Mouse (Mus musculus): ENCODE measurements around the gene Dalrd3.

DNA sequence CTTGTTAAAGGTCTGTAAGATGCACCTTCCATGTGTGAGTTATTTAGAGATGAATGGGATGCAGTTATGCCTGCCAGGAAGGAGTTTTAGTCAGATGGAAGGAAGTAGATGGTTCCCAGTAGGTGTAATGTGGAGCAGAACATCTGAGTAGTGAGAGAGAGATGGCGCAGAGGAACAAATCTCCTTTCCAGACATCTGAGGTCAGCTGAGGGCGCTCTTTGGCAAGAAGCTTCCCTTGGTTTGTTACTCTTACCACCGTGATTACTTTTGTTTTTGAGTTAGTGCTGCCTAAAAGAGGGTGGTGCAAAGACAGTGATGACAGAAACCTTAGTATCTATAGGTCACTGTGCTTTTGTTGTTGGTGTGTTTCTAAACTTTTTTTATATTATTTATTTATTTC lies 44.3 kb upstream of the Dalrd3 start:
- TF ChIP-seq CTCF (IDR thresholded peaks at IDR 0.05; ENCODE audit: extremely low read depth, insufficient read depth, insufficient read length, insufficient replicate concordance), result no peak
- TF ChIP-seq POLR2A (IDR thresholded peaks at IDR 0.05; ENCODE audit: low read depth, low read length), result no peak

Measured in spleen, adult 2 months (tissue).